Mouse (Mus musculus) midbrain, embryonic 16.5 days (tissue): ENCODE data around the gene Gm20388. TPM values are rescaled to one million over a fixed set of nuclear protein-coding genes. Genes with fewer than 3 reads are reported as not detected.
"Not testable (repeated sequence)": the region's sequence is repeated elsewhere in the genome, so short reads cannot be mapped to it uniquely, and the experiment has no call there.

Experiments
- ATAC-seq: fragments of 200-750 bp; cut with Nextera tagmentation; 2 replicates; pipeline ENCODE4 v1.8.0; 2017; ENCODE audit warnings: moderate TSS enrichment
- H3K27ac ChIP-seq: fragments of 300-500 bp; sonication (generic); 2 replicates; pipeline ENCODE4 v1.5.1; 2014; ENCODE audit warnings: mild to moderate bottlenecking, low read length, mixed read lengths
- H3K27me3 ChIP-seq: fragments of 300-500 bp; sonication (generic); 2 replicates; pipeline ENCODE4 v1.6.1; 2014; ENCODE audit warnings: low read depth, low read length, mixed read lengths; ENCODE audit not compliant: control insufficient read depth, insufficient read depth
- H3K36me3 ChIP-seq: fragments of 300-500 bp; sonication (generic); 2 replicates; pipeline ENCODE4 v1.6.1; 2014; ENCODE audit warnings: mild to moderate bottlenecking, low read length, moderate library complexity, mixed read lengths; ENCODE audit not compliant: control insufficient read depth, insufficient read depth
- H3K4me1 ChIP-seq: fragments of 300-500 bp; sonication (generic); 2 replicates; pipeline ENCODE4 v1.6.1; 2014; ENCODE audit warnings: mild to moderate bottlenecking, low read length, mixed read lengths; ENCODE audit not compliant: control insufficient read depth, insufficient read depth
- H3K4me2 ChIP-seq: fragments of 300-500 bp; sonication (generic); 2 replicates; pipeline ENCODE4 v1.6.1; 2014; ENCODE audit warnings: mild to moderate bottlenecking, low read length, mixed read lengths
- H3K4me3 ChIP-seq: fragments of 300-500 bp; sonication (generic); 2 replicates; pipeline ENCODE4 v1.5.1; 2014; ENCODE audit warnings: low read depth, mild to moderate bottlenecking, low read length, moderate library complexity, mixed read lengths
- H3K9ac ChIP-seq: fragments of 300-500 bp; sonication (generic); 2 replicates; pipeline ENCODE4 v1.6.1; 2014; ENCODE audit warnings: low read depth, low read length, mixed read lengths
- H3K9me3 ChIP-seq: fragments of 300-500 bp; sonication (generic); replicated peaks from 2 replicates; pipeline ENCODE4 v1.6.1; 2014; ENCODE audit warnings: mild to moderate bottlenecking, low read length, mixed read lengths; ENCODE audit not compliant: control insufficient read depth, poor library complexity, severe bottlenecking
- WGBS: fragments of 180-500 bp; shearing (Covaris S2); extraction: QIAGEN DNeasy Blood & Tissue Kit; methylation state at CpG from one replicate; pipeline ENCODE4 v1.1.7; 2014; 5-methylcytosine and 5-hydroxymethylcytosine counted together
- polyA plus RNA-seq: library from polyadenylated mRNA; unstranded; fragments of >200 nt; fragmentation: Nextera tagmentation; extraction: Ambion mirVana; gene quantifications from 2 replicates; pipeline ENCODE4 v1.2.1, GENCODE M21; 2015

The Gm20388 gene
- polyA plus RNA-seq, 1 experiment from 2014 or later: 7.5 TPM

DNA sequence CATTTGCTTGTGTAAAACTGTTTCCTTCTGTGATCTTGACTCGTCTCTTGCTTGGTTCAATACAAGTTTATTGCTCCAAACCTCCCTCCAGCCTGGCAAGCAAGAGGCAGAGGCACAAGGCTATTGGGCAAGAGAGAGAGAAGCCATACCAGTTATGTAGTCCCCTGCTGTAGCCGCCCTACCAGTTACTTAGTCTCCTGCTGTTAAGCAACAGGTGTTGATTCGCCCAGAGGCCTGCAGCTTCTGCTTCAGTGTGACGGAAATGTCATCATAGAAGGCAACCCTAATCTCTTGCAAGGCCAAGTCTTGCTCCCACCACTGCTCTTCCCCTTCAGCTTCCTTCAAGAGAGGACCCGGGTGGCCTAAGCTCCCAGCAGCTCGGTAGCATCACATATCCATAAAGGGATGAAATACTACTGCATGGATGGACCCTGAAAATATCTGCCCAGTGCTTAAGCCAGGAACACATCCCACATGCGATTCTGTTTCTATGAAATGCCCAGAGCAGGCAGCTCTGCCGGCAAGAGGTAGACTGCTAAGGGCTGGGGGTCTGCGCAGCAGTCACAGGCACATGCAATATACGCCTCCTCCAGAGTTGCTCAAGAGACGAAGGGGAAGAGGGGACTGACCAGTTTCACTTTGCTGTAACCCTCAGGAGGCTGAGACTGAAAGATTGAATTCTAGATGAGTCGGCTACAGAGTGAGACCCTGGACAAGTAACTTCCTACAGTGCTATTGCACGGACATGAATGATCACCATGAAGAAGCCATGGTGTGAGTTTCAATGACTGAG, 3369.9 kb downstream of the Gm20388 start:
- 86% methylated on average over 13 of the region's 13 CpGs for WGBS

DNA sequence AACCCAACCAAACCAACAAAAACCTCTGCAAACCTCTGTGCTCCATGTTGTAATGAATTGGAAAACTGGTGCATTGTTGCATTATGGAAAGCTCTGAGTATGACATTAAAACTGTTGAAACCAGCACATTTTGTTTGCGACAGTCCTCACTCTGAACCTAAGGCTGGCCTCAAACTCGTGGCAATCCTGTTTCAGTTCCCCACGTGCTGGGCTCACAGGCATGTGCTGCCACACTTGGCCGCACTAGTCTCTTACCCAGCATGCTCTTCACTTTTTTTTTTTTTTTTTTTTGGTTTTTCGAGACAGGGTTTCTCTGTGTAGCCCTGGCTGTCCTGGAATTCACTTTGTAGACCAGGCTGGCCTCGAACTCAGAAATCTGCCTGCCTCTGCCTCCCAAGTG, 3372.4 kb downstream of the Gm20388 start:
- WGBS: 91% methylated on average over 5 of the region's 6 CpGs
- not testable (repeated sequence) for ATAC-seq, H3K9ac ChIP-seq, H3K4me2 ChIP-seq, H3K4me1 ChIP-seq, H3K9me3 ChIP-seq, H3K27me3 ChIP-seq, H3K27ac ChIP-seq, H3K4me3 ChIP-seq, H3K36me3 ChIP-seq

More for the DNA sequence above, 3369.9 kb downstream of the Gm20388 start:
- Histone ChIP-seq H3K36me3 (no peaks in the 10 kb centered on the region), H3K9ac (no peak overlapping the region), H3K27ac (no peak overlapping the region), H3K4me1 (no peaks in the 10 kb centered on the region), H3K4me3 (no peak overlapping the region), H3K27me3 (no peaks in the 10 kb centered on the region), H3K9me3 (no peaks in the 10 kb centered on the region), H3K4me2 (no peak overlapping the region)
- ATAC-seq: no peak

- WGBS: 94% methylated on average over 7 of the region's 7 CpGs
- no peak overlapping the region for H3K4me3 ChIP-seq
- ATAC-seq: no peak
Observed at GRCm38 (mm10) chr8:123283991-123284390, 3373.3 kb downstream of the Gm20388 start.

GRCm38 (mm10) chr8:123284493-123284892, 3373.9 kb downstream of the Gm20388 start:
- Histone ChIP-seq H3K4me1 (no peaks in the 10 kb centered on the region), H3K27me3 (no peaks in the 10 kb centered on the region), H3K9ac (no peak overlapping the region), H3K36me3 (no peaks in the 10 kb centered on the region), H3K9me3 (no peaks in the 10 kb centered on the region), H3K4me3 (no peak overlapping the region), H3K27ac (no peak overlapping the region), H3K4me2 (no peak overlapping the region)
- WGBS: 96% methylated on average over 5 of the region's 5 CpGs
- ATAC-seq: no peak

More at GRCm38 (mm10) chr8:123283991-123284390, 3373.3 kb downstream of the Gm20388 start:
- H3K9ac ChIP-seq: no peak overlapping the region
- H3K27ac ChIP-seq: no peak overlapping the region
- H3K27me3 ChIP-seq: no peaks in the 10 kb centered on the region
- H3K36me3 ChIP-seq: no peaks in the 10 kb centered on the region
- H3K4me1 ChIP-seq: no peaks in the 10 kb centered on the region
- no peak overlapping the region for H3K4me2 ChIP-seq
- H3K9me3 ChIP-seq: no peaks in the 10 kb centered on the region

- no peak overlapping the region for H3K27ac ChIP-seq
- H3K4me3 ChIP-seq: no peak overlapping the region
- no peak for ATAC-seq
- H3K27me3 ChIP-seq: no peaks in the 10 kb centered on the region
- no peaks in the 10 kb centered on the region for H3K9me3 ChIP-seq
- H3K9ac ChIP-seq: no peak overlapping the region
- H3K36me3 ChIP-seq: no peaks in the 10 kb centered on the region
- no peak overlapping the region for H3K4me2 ChIP-seq
- WGBS: 96% methylated on average over 17 of the region's 17 CpGs
- H3K4me1 ChIP-seq: no peaks in the 10 kb centered on the region
Observed at GRCm38 (mm10) chr8:123287362-123287761, 3376.7 kb downstream of the Gm20388 start.

GRCm38 (mm10) chr8:123290166-123290565, 3379.5 kb downstream of the Gm20388 start:
- 68% methylated on average over 4 of the region's 4 CpGs for WGBS
- no peaks in the 10 kb centered on the region for H3K4me1 ChIP-seq
- no peak overlapping the region for H3K9ac ChIP-seq
- no peak for ATAC-seq
- no peaks in the 10 kb centered on the region for H3K27me3 ChIP-seq
- H3K4me2 ChIP-seq: no peak overlapping the region
- H3K27ac ChIP-seq: no peak overlapping the region
- H3K4me3 ChIP-seq: no peak overlapping the region
- H3K9me3 ChIP-seq: no peaks in the 10 kb centered on the region
- H3K36me3 ChIP-seq: no peaks in the 10 kb centered on the region

GRCm38 (mm10) chr8:123290679-123291078, 3380.0 kb downstream of the Gm20388 start:
- Histone ChIP-seq H3K4me1 (no peaks in the 10 kb centered on the region), H3K4me3 (no peak overlapping the region), H3K4me2 (no peak overlapping the region), H3K27me3 (no peaks in the 10 kb centered on the region), H3K36me3 (no peaks in the 10 kb centered on the region), H3K9me3 (no peaks in the 10 kb centered on the region), H3K9ac (no peak overlapping the region), H3K27ac (no peak overlapping the region)
- WGBS: 95% methylated on average over 8 of the region's 8 CpGs
- ATAC-seq: no peak

DNA sequence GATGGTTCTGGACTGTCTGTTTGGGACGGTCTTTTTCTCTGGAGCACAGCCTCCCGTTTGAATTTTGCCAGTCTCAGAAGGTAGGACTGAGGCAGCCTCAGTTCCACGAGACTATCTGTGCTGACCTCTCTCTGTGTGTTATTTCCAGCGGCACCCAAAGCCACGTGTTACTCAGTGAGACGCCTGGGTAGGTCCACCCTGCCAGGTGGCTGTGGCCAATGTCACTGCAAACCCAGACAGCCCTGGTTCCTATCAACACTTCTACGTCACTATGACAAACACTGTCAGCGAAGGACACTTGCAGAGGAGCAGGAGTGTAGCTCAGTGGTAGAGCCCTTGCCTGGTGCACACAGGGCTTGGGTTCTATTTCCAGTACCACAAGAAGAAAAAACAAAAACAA, 3381.1 kb downstream of the Gm20388 start:
- Histone ChIP-seq H3K36me3 (no peaks in the 10 kb centered on the region), H3K4me3 (no peak overlapping the region), H3K27ac (no peak overlapping the region), H3K9ac (no peak overlapping the region), H3K4me1 (no peaks in the 10 kb centered on the region), H3K9me3 (no peaks in the 10 kb centered on the region), H3K27me3 (no peaks in the 10 kb centered on the region), H3K4me2 (no peak overlapping the region)
- 92% methylated on average over 8 of the region's 8 CpGs for WGBS
- no peak for ATAC-seq

GRCm38 (mm10) chr8:123292281-123292680, 3381.6 kb downstream of the Gm20388 start:
- no peak for ATAC-seq
- 95% methylated on average over 3 of the region's 3 CpGs for WGBS
- no peak overlapping the region for H3K9ac ChIP-seq

More at GRCm38 (mm10) chr8:123292281-123292680, 3381.6 kb downstream of the Gm20388 start:
- H3K27ac ChIP-seq: no peak overlapping the region
- H3K4me3 ChIP-seq: no peak overlapping the region
- no peaks in the 10 kb centered on the region for H3K9me3 ChIP-seq
- no peaks in the 10 kb centered on the region for H3K27me3 ChIP-seq
- no peaks in the 10 kb centered on the region for H3K36me3 ChIP-seq
- no peak overlapping the region for H3K4me2 ChIP-seq
- no peaks in the 10 kb centered on the region for H3K4me1 ChIP-seq
